Mouse (Mus musculus) cortical plate, adult 2 months (tissue): ENCODE results near the gene Bfar.

Source experiments
- CTCF ChIP-seq: fragments of 200-500 bp; IDR thresholded peaks from 2 replicates; pipeline ENCODE4 v1.5.1; 2011; ENCODE audit warnings: mild to moderate bottlenecking, control low read depth, low read length; ENCODE audit not compliant: insufficient read depth; ENCODE audit errors: extremely low read depth
- POLR2A ChIP-seq: fragments of 200-500 bp; IDR thresholded peaks from 2 replicates; pipeline ENCODE4 v1.6.1; 2011; ENCODE audit warnings: mild to moderate bottlenecking, low read length, control low read depth; ENCODE audit not compliant: insufficient read depth; ENCODE audit errors: extremely low read depth

GRCm38 (mm10) chr16:13645930-13646329, 25.7 kb upstream of the Bfar start:
- no peak for TF ChIP-seq CTCF
- no peak for TF ChIP-seq POLR2A
